Mouse (Mus musculus) intestine, embryonic 14.5 days (tissue): ENCODE measurements around the gene Sept6. TPM values are rescaled to one million over a fixed set of nuclear protein-coding genes. Genes with fewer than 3 reads are reported as not detected.
"Not testable (repeated sequence)": the region's sequence is repeated elsewhere in the genome, so short reads cannot be mapped to it uniquely, and the experiment has no call there.

Experiments used
- ATAC-seq: fragments of 200-750 bp; cut with Nextera tagmentation; replicated peaks from 2 replicates; pipeline ENCODE4 v1.8.0; 2017; ENCODE audit warnings: low read depth, moderate number of reproducible peaks, moderate TSS enrichment, moderate library complexity; ENCODE audit not compliant: low FRiP score, low TSS enrichment
- DNase-seq: peaks from one replicate; pipeline ENCODE4 v3.0.0-alpha.2; 2018; ENCODE audit warnings: low spot score
- H3K27ac ChIP-seq: fragments of 300-500 bp; sonication (generic); 2 replicates; pipeline ENCODE4 v1.5.1; 2014; ENCODE audit warnings: low read depth, mild to moderate bottlenecking, control low read depth
- H3K27me3 ChIP-seq: fragments of 300-500 bp; sonication (generic); replicated peaks from 2 replicates; pipeline ENCODE4 v1.6.1; 2014; ENCODE audit warnings: low read length, control low read depth; ENCODE audit not compliant: control insufficient read depth, insufficient read depth
- H3K36me3 ChIP-seq: fragments of 300-500 bp; sonication (generic); 2 replicates; pipeline ENCODE4 v1.6.1; 2014; ENCODE audit warnings: low read length, control low read depth; ENCODE audit not compliant: control insufficient read depth, insufficient read depth
- H3K4me1 ChIP-seq: fragments of 300-500 bp; sonication (generic); replicated peaks from 2 replicates; pipeline ENCODE4 v1.6.1; 2014; ENCODE audit warnings: low read length, control low read depth, mixed read lengths; ENCODE audit not compliant: control insufficient read depth, insufficient read depth
- H3K4me2 ChIP-seq: fragments of 300-500 bp; sonication (generic); 2 replicates; pipeline ENCODE4 v1.6.1; 2014; ENCODE audit warnings: low read length
- H3K4me3 ChIP-seq: fragments of 300-500 bp; sonication (generic); 2 replicates; pipeline ENCODE4 v1.5.1; 2014; ENCODE audit warnings: low read depth, low read length, control low read depth, mixed read lengths
- H3K9ac ChIP-seq: fragments of 300-500 bp; sonication (generic); 2 replicates; pipeline ENCODE4 v1.6.1; 2014; ENCODE audit warnings: mild to moderate bottlenecking, low read length
- H3K9me3 ChIP-seq: fragments of 300-500 bp; sonication (generic); 2 replicates; pipeline ENCODE4 v1.6.1; 2016; ENCODE audit warnings: low read length, control low read depth; ENCODE audit not compliant: control insufficient read depth
- WGBS: fragments of 180-500 bp; shearing (Covaris S2); extraction: QIAGEN DNeasy Blood & Tissue Kit; methylation state at CpG from one replicate; pipeline ENCODE4 v1.1.7; 2014; 5-methylcytosine and 5-hydroxymethylcytosine counted together
- polyA plus RNA-seq: library from polyadenylated mRNA; unstranded; fragments of >200 nt; fragmentation: Nextera tagmentation; extraction: Ambion mirVana; gene quantifications from 2 replicates; pipeline ENCODE4 v1.2.1, GENCODE M21; 2014

Sept6 gene
- polyA plus RNA-seq, 1 experiment from 2014 or later, result 19.9 TPM

DNA sequence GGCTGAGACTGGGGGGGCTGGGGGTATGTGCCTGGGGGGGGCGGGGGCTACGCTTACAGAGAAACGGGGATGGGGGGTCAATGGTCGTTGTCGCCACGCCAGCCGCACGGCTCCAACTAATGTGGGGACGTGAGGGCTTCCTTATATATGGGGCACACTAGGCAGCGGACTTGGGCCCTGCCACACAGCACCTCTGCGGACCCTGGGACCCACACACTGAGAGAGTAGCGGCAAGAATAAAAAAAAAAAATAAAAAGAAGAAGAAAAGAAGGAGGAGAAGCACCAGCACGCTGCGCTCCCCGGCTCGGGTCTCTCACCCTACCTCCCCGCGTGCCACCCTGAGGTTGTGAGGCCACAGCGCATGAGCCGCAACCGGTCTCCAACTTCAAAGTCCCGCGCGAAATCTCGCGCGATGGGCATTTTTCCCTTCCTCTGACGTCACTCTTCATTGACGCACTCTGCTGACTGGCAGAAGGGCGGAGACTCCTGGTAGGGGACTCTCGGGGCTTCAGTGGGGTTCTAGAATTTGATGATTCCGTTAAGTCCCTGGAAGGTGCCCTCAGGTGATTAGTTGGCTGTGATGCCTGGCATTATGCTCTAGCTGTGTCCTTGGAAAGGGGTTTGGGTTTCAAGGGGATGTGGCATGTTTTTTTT lies 88.4 kb downstream of the Sept6 start:
- peak overlapping the region; percentile 46 for H3K4me3 ChIP-seq
- H3K27ac ChIP-seq, result peak overlapping the region; percentile 27; the same call in 1 of the 2 replicates
- peak; percentile 90 for DNase-seq
- H3K4me2 ChIP-seq, result peak overlapping the region; percentile 60
- peak; percentile 91 for ATAC-seq
- WGBS, result 22% methylated on average over 31 of the region's 32 CpGs
- H3K9ac ChIP-seq, result peak overlapping the region; percentile 55
- no peaks in the 10 kb centered on the region for H3K27me3 ChIP-seq
- no peaks in the 10 kb centered on the region for H3K36me3 ChIP-seq
- H3K9me3 ChIP-seq, result no peaks in the 10 kb centered on the region
- no peaks in the 10 kb centered on the region; the same call in 1 of the 2 replicates for H3K4me1 ChIP-seq

DNA sequence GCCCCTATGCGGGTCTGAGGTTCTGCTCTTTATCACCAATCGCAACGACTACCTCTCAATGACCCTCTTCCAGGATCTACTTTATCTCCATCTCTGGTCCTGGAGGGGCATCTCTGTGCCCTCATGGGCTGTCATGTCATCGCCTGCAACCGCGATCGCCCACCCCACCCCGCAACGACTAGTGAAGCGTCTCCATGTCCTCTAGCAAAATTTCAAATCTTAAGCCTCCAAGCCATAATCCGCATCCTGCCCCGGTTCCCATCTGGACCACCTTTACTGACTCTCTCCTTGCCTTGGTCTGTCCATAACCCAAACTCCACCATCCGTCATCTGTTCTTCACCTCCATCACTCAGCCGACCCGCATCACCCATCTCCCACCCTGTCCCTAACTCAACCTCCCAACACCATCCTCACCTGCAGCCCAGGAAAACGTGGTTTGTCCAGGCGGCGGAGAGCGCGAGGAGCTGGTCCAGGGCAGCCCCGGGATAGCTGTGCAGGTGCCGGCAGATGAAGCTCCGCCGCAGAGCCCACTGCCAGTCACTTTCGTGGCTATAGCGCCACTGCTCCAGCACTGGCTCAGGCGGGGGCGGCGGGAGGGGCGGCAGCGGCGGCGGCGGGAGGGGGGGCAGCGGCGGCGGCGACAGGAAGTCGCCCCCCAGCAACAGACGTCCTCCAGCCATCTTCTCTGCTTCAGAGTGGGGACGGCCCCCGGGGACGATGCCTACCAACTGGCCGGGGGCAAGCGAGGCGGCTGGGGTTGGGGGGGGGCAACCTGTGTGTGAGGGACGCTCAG lies 89.1 kb downstream of the Sept6 start, which contains the start of gene Nkrf:
TSS of gene Nkrf (minus strand) at position 579 of the 794 bp plus-strand sequence.
- DNase-seq (peak; percentile 55), ATAC-seq (peak; percentile 75)
- Histone ChIP-seq H3K9ac (peak within 1 kb of the TSS; percentile 55), H3K4me2 (peak within 1 kb of the TSS; percentile 60), H3K36me3 (no peaks in the 10 kb centered on the region), H3K27me3 (no peaks in the 10 kb centered on the region), H3K27ac (peak within 1 kb of the TSS; percentile 27; the same call in 1 of the 2 replicates), H3K9me3 (no peaks in the 10 kb centered on the region), H3K4me1 (no peaks in the 10 kb centered on the region; the same call in 1 of the 2 replicates), H3K4me3 (peak within 1 kb of the TSS; percentile 46)
- WGBS, result 28% methylated on average over 31 of the region's 47 CpGs

DNA sequence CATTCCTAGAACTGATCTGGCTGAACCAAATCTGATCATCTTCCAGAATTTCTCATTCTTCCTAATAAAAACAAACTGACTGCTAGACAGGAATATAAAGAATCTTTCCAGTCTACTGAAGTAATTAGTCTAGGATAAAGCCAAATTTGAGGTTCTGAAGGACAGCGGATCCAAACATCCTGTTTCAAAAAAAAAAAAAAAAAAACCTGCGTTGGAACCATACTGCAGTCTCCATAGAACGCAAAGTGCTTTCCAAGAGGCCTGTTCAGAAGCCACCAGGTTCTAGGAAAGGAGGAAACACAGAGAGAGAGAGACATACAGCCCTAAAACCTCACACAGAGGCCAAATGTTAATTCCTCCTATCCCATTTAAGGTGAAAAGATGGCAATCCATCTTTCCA lies 89.9 kb downstream of the Sept6 start:
- peak overlapping the region; percentile 46 for H3K4me3 ChIP-seq
- 32% methylated on average over 3 of the region's 3 CpGs for WGBS
- ATAC-seq (no peak), DNase-seq (no peak)
- no peaks in the 10 kb centered on the region; the same call in 1 of the 2 replicates for H3K4me1 ChIP-seq
- H3K27ac ChIP-seq, result no peak overlapping the region
- H3K27me3 ChIP-seq, result no peaks in the 10 kb centered on the region
- peak overlapping the region; percentile 60 for H3K4me2 ChIP-seq
- no peaks in the 10 kb centered on the region for H3K9me3 ChIP-seq
- no peak overlapping the region for H3K9ac ChIP-seq
- no peaks in the 10 kb centered on the region for H3K36me3 ChIP-seq

DNA sequence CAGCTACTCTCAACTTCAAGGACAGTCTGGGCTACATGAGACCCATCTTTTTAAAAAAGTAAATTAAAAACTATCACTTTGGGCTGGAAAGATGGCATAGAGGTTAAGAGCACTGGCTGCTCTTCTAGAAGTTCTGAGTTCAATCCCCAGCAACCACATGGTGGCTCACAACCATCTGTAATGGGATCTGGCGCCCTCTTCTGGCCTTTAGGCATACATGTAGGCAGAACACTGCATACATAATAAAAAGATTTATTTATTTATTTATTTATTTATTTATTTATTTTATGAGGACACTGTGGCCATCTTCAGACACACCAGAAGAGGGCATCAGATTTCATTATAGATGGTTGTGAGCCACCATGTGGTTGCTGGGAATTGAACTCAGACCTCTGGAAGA lies 92.7 kb downstream of the Sept6 start:
- not testable (repeated sequence) for DNase-seq

DNA sequence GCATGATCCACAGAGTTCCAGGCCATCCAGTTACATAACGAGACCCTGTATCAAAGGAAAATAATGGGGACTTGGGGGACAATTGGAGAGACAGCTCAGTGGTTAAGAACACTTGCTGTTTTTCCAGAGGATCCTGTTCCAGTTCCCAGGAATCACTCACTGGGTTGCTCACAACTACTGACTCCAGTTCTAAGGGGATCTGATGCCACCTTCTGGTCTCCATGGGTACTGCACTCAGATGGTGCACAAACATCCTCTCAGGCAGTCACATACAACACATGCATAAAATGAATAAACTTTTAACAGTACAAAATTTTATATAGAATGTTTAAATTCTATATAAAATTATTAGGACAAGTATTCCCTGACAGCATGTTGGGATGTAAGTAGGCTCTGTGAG lies 106.9 kb downstream of the Sept6 start:
- no peaks in the 10 kb centered on the region for H3K27me3 ChIP-seq
- H3K4me3 ChIP-seq, result no peak overlapping the region
- peaks cover 16% of the 10 kb centered on the region for H3K36me3 ChIP-seq
- WGBS, result 100% methylated on average over 1 of the region's 1 CpGs
- no peaks in the 10 kb centered on the region for H3K4me1 ChIP-seq
- ATAC-seq, result no peak
- H3K9me3 ChIP-seq, result no peaks in the 10 kb centered on the region
- no peak for DNase-seq
- H3K27ac ChIP-seq, result no peak overlapping the region
- no peak overlapping the region for H3K9ac ChIP-seq
- no peak overlapping the region for H3K4me2 ChIP-seq

More for the DNA sequence above, 92.7 kb downstream of the Sept6 start:
- not testable (repeated sequence) for H3K9ac ChIP-seq, ATAC-seq, H3K27me3 ChIP-seq, H3K9me3 ChIP-seq, H3K36me3 ChIP-seq, H3K4me1 ChIP-seq, H3K4me3 ChIP-seq, H3K27ac ChIP-seq, H3K4me2 ChIP-seq
- WGBS, result 40% methylated on average over 1 of the region's 1 CpGs

DNA sequence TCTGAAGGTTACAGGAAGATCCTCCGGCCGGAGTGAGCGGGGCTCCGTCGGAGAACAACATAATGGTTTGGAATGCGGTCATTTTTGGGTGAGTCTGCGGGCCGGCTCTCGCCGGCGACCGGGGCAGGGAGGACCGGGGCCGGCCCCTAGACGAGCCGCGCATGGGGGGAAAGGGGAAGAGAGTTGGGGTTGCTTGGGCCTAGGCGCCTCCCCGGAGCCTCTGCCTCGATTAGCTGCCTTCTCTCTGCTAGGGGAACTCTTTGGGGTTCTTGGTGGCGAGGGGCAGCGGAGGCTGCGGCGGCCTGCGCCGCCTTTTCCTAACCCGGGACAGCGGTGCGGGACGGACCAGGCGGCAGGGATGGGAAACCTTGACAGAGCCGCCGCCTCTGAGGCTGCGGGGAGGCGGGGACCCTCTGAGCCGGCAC lies 116.9 kb downstream of the Sept6 start:
- DNase-seq, result no peak
- WGBS, result 18% methylated on average over 31 of the region's 36 CpGs
- peak overlapping the region; percentile 55 for H3K4me2 ChIP-seq
- peak overlapping the region; percentile 43; the same call in 1 of the 2 replicates for H3K27ac ChIP-seq
- peak overlapping the region; percentile 56 for H3K4me3 ChIP-seq
- H3K9ac ChIP-seq, result peak overlapping the region; percentile 68
- no peak for ATAC-seq
- 0 out of 2 replicates have a peak, but pooled peaks cover 5% of the 10 kb centered on the region for H3K36me3 ChIP-seq
- no peaks in the 10 kb centered on the region; the same call in 1 of the 2 replicates for H3K4me1 ChIP-seq
- H3K27me3 ChIP-seq, result no peaks in the 10 kb centered on the region
- no peaks in the 10 kb centered on the region for H3K9me3 ChIP-seq

DNA sequence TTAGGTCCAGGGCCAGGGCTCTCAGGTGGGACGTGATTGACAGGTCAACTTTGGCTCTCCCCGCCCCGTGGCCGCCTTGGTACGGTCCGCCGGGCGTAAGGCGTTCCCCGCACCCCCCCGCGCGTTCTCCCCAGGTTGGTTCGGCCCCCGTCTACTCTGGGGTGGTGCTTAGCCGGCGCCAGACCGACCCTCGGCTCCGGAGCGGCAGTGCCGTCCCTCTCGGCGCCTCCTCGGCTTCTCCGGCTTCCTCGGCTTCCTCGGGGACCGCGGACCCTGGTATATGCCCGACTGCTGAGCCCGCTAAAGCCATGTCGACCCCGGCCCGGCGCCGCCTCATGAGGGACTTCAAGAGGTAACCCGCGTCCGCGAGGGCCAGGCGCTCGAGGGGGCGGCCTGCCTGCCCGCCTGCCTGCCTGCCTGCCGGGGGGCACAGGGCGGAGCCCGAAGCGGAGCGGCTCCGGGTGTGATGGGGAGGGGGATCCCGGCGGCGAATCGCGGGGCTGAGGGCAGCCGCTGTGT lies 117.4 kb downstream of the Sept6 start:
- DNase-seq (peak; percentile 90), ATAC-seq (peak; percentile 96)
- H3K27ac ChIP-seq, result peak overlapping the region; percentile 43; the same call in 1 of the 2 replicates
- H3K4me1 ChIP-seq, result no peaks in the 10 kb centered on the region; the same call in 1 of the 2 replicates
- peak overlapping the region; percentile 56 for H3K4me3 ChIP-seq
- peak overlapping the region; percentile 68 for H3K9ac ChIP-seq
- 0 out of 2 replicates have a peak, but pooled peaks cover 1% of the 10 kb centered on the region for H3K36me3 ChIP-seq
- H3K27me3 ChIP-seq, result no peaks in the 10 kb centered on the region
- H3K4me2 ChIP-seq, result peak overlapping the region; percentile 55
- WGBS, result 19% methylated on average over 57 of the region's 57 CpGs
- H3K9me3 ChIP-seq, result no peaks in the 10 kb centered on the region

DNA sequence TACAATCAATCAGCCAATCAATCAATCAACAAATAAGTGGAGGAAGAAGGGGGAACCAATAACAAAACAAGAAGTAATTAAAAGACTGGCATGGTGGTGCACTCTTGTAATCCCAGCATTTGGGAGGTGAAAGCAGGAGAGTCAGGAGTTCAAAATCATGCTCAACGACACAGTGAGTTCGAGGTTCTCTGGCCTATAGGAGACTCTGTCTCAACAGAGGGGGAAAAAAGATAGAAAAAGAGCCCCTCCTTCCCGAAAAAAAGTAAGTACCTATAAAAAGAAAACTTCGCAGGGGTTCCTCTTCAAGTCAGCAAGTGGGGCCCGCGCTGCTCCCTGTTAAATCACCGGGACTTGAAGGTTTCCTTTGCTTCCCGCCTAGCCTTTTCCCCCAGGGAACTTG lies 117.8 kb downstream of the Sept6 start, which contains the start of the genes Ube2a and C330007P06Rik:
TSS of gene Ube2a (plus strand) at position 136 of the 400 bp plus-strand sequence.
TSS of gene C330007P06Rik (minus strand) at position 347 of the 400 bp plus-strand sequence.
- no peaks in the 10 kb centered on the region for H3K9me3 ChIP-seq
- peak within 1 kb of the TSS; percentile 55 for H3K4me2 ChIP-seq
- H3K4me1 ChIP-seq, result no peaks in the 10 kb centered on the region; the same call in 1 of the 2 replicates
- WGBS, result 25% methylated on average over 7 of the region's 8 CpGs
- H3K9ac ChIP-seq, result peak within 1 kb of the TSS; percentile 68
- no peaks in the 10 kb centered on the region for H3K27me3 ChIP-seq
- DNase-seq (no peak), ATAC-seq (peak; percentile 7)
- no peaks in the 10 kb centered on the region for H3K36me3 ChIP-seq
- peak within 1 kb of the TSS; percentile 43; the same call in 1 of the 2 replicates for H3K27ac ChIP-seq
- peak within 1 kb of the TSS; percentile 56 for H3K4me3 ChIP-seq
